Mouse (Mus musculus): Measurements from ENCODE around the gene Gm20605. TPM values are rescaled to one million over a fixed set of nuclear protein-coding genes. Genes with fewer than 3 reads are reported as not detected.

Gene Gm20605
- polyA plus RNA-seq, 1 experiment from 2014 or later = 11.6 TPM

GRCm38 (mm10) chr5:137685653-137686052 is 56.7 kb downstream of the Gm20605 start:
- no peaks in the 10 kb centered on the region for H3K9me3 ChIP-seq (ENCODE audit: low read length)
- no peak overlapping the region for H3K4me2 ChIP-seq (replicated peaks; ENCODE audit: low read depth, low read length)
- no peak for ATAC-seq

GRCm38 (mm10) chr5:137686127-137686790 is 57.3 kb downstream of the Gm20605 start:
- no peaks in the 10 kb centered on the region for H3K27me3 ChIP-seq (replicated peaks; ENCODE audit: insufficient read depth, low read length)
- no peak overlapping the region for H3K27ac ChIP-seq (ENCODE audit: low read length)
- 74% methylated on average over 6 of the region's 6 CpGs for WGBS

More at GRCm38 (mm10) chr5:137685653-137686052, 56.7 kb downstream of the Gm20605 start:
- no peak for DNase-seq (ENCODE audit: low spot score)
- Histone ChIP-seq H3K36me3 (ENCODE audit: insufficient read depth, low read length) (no peaks in the 10 kb centered on the region), H3K27me3 (replicated peaks; ENCODE audit: insufficient read depth, low read length) (no peaks in the 10 kb centered on the region), H3K4me3 (ENCODE audit: low read depth, low read length) (no peak overlapping the region), H3K27ac (ENCODE audit: low read length) (no peak overlapping the region), H3K9ac (replicated peaks; ENCODE audit: low read depth) (no peak overlapping the region), H3K4me1 (ENCODE audit: insufficient read depth, low read depth, low read length) (no peaks in the 10 kb centered on the region)
- 91% methylated on average over 3 of the region's 3 CpGs for WGBS
- no peak for TF ChIP-seq CTCF (IDR thresholded peaks at IDR 0.05)
- TF ChIP-seq EP300 (IDR thresholded peaks at IDR 0.05) = no peak

GRCm38 (mm10) chr5:137689974-137690373 is 61.0 kb downstream of the Gm20605 start:
- H3K27ac ChIP-seq (ENCODE audit: low read length) = no peak overlapping the region
- no peaks in the 10 kb centered on the region for H3K27me3 ChIP-seq (replicated peaks; ENCODE audit: insufficient read depth, low read length)
- no peak overlapping the region for H3K9ac ChIP-seq (replicated peaks; ENCODE audit: low read depth)
- no peak for TF ChIP-seq CTCF (IDR thresholded peaks at IDR 0.05)
- TF ChIP-seq EP300 (IDR thresholded peaks at IDR 0.05) = no peak
- H3K4me3 ChIP-seq (ENCODE audit: low read depth, low read length) = no peak overlapping the region
- H3K4me2 ChIP-seq (replicated peaks; ENCODE audit: low read depth, low read length) = no peak overlapping the region
- no peaks in the 10 kb centered on the region for H3K4me1 ChIP-seq (ENCODE audit: insufficient read depth, low read depth, low read length)
- H3K36me3 ChIP-seq (ENCODE audit: insufficient read depth, low read length) = no peaks in the 10 kb centered on the region
- H3K9me3 ChIP-seq (ENCODE audit: low read length) = no peaks in the 10 kb centered on the region
- 80% methylated on average over 3 of the region's 3 CpGs for WGBS
- ATAC-seq (no peak), DNase-seq (ENCODE audit: low spot score) (no peak)

More at GRCm38 (mm10) chr5:137686127-137686790, 57.3 kb downstream of the Gm20605 start:
- Histone ChIP-seq H3K9ac (replicated peaks; ENCODE audit: low read depth) (no peak overlapping the region), H3K36me3 (ENCODE audit: insufficient read depth, low read length) (no peaks in the 10 kb centered on the region), H3K4me1 (ENCODE audit: insufficient read depth, low read depth, low read length) (no peaks in the 10 kb centered on the region), H3K9me3 (ENCODE audit: low read length) (no peaks in the 10 kb centered on the region), H3K4me3 (ENCODE audit: low read depth, low read length) (no peak overlapping the region), H3K4me2 (replicated peaks; ENCODE audit: low read depth, low read length) (no peak overlapping the region)
- no peak for ATAC-seq
- no peak for TF ChIP-seq CTCF (IDR thresholded peaks at IDR 0.05)
- TF ChIP-seq EP300 (IDR thresholded peaks at IDR 0.05) = no peak
- DNase-seq (ENCODE audit: low spot score) = no peak

GRCm38 (mm10) chr5:137690531-137690930 is 61.6 kb downstream of the Gm20605 start:
- DNase-seq (ENCODE audit: low spot score) (no peak), ATAC-seq (no peak)
- Histone ChIP-seq H3K27me3 (replicated peaks; ENCODE audit: insufficient read depth, low read length) (no peaks in the 10 kb centered on the region), H3K36me3 (ENCODE audit: insufficient read depth, low read length) (no peaks in the 10 kb centered on the region), H3K9ac (replicated peaks; ENCODE audit: low read depth) (no peak overlapping the region), H3K4me1 (ENCODE audit: insufficient read depth, low read depth, low read length) (no peaks in the 10 kb centered on the region), H3K4me2 (replicated peaks; ENCODE audit: low read depth, low read length) (no peak overlapping the region), H3K9me3 (ENCODE audit: low read length) (no peaks in the 10 kb centered on the region), H3K4me3 (ENCODE audit: low read depth, low read length) (no peak overlapping the region), H3K27ac (ENCODE audit: low read length) (no peak overlapping the region)
- WGBS = 53% methylated on average over 9 of the region's 9 CpGs
- TF ChIP-seq EP300 (IDR thresholded peaks at IDR 0.05) (no peak), CTCF (IDR thresholded peaks at IDR 0.05) (no peak)

GRCm38 (mm10) chr5:137691881-137692280 is 62.9 kb downstream of the Gm20605 start:
- H3K27ac ChIP-seq (ENCODE audit: low read length) = no peak overlapping the region
- 49% methylated on average over 1 of the region's 1 CpGs for WGBS

More at GRCm38 (mm10) chr5:137691881-137692280, 62.9 kb downstream of the Gm20605 start:
- H3K4me2 ChIP-seq (replicated peaks; ENCODE audit: low read depth, low read length) = no peak overlapping the region
- H3K36me3 ChIP-seq (ENCODE audit: insufficient read depth, low read length) = no peaks in the 10 kb centered on the region
- H3K9ac ChIP-seq (replicated peaks; ENCODE audit: low read depth) = no peak overlapping the region
- no peak overlapping the region for H3K4me3 ChIP-seq (ENCODE audit: low read depth, low read length)
- H3K27me3 ChIP-seq (replicated peaks; ENCODE audit: insufficient read depth, low read length) = no peaks in the 10 kb centered on the region
- no peak for ATAC-seq
- no peaks in the 10 kb centered on the region for H3K9me3 ChIP-seq (ENCODE audit: low read length)
- no peaks in the 10 kb centered on the region for H3K4me1 ChIP-seq (ENCODE audit: insufficient read depth, low read depth, low read length)
- no peak for DNase-seq (ENCODE audit: low spot score)
- TF ChIP-seq CTCF (IDR thresholded peaks at IDR 0.05) (no peak), EP300 (IDR thresholded peaks at IDR 0.05) (no peak)

Other genes with a start within 250 kb of the Gm20605 start
- 0.11 TPM in 2 replicates for gene Zan, start 152.1 kb upstream of the Gm20605 start, polyA plus RNA-seq (2015; fragmentation: Nextera tagmentation; extraction: Ambion mirVana)
- gene Pop7, start 126.7 kb upstream of the Gm20605 start, polyA plus RNA-seq (2015; fragmentation: Nextera tagmentation; extraction: Ambion mirVana) = 37.8 and 38.7 TPM in 2 replicates
- gene Gigyf1, start 110.6 kb upstream of the Gm20605 start, polyA plus RNA-seq (2015; fragmentation: Nextera tagmentation; extraction: Ambion mirVana) = 10.6 and 12.4 TPM in 2 replicates
- gene Epo, start 95.9 kb upstream of the Gm20605 start, polyA plus RNA-seq (2015; fragmentation: Nextera tagmentation; extraction: Ambion mirVana) = not detected in 2 replicates
- gene Gnb2, start 95.7 kb upstream of the Gm20605 start, polyA plus RNA-seq (2015; fragmentation: Nextera tagmentation; extraction: Ambion mirVana) = 507 and 513 TPM in 2 replicates
- 0.15 TPM in 1 of 2 replicates, not detected in the other for gene Actl6b, start 75.7 kb upstream of the Gm20605 start, polyA plus RNA-seq (2015; fragmentation: Nextera tagmentation; extraction: Ambion mirVana)
- 0.33 and 0.87 TPM in 2 replicates for gene Tfr2, start 59.3 kb upstream of the Gm20605 start, polyA plus RNA-seq (2015; fragmentation: Nextera tagmentation; extraction: Ambion mirVana)
- 32.1 and 33.7 TPM in 2 replicates for gene Mospd3, start 28.1 kb upstream of the Gm20605 start, polyA plus RNA-seq (2015; fragmentation: Nextera tagmentation; extraction: Ambion mirVana)
- 86.6 and 101 TPM in 2 replicates for gene Pcolce, start 15.4 kb upstream of the Gm20605 start, polyA plus RNA-seq (2015; fragmentation: Nextera tagmentation; extraction: Ambion mirVana)
- 0.19 and 0.51 TPM in 2 replicates for gene Fbxo24, start 173 bp upstream of the Gm20605 start, polyA plus RNA-seq (2015; fragmentation: Nextera tagmentation; extraction: Ambion mirVana)
- 47.4 and 50.7 TPM in 2 replicates for gene Lrch4, start 54 bp upstream of the Gm20605 start, polyA plus RNA-seq (2015; fragmentation: Nextera tagmentation; extraction: Ambion mirVana)
- gene Sap25, start 12.2 kb downstream of the Gm20605 start, polyA plus RNA-seq (2015; fragmentation: Nextera tagmentation; extraction: Ambion mirVana) = 12.3 and 13.2 TPM in 2 replicates
- 0.80 and 0.96 TPM in 2 replicates for gene Irs3, start 16.5 kb downstream of the Gm20605 start, polyA plus RNA-seq (2015; fragmentation: Nextera tagmentation; extraction: Ambion mirVana)
- 14.2 and 14.9 TPM in 2 replicates for gene Agfg2, start 55.6 kb downstream of the Gm20605 start, polyA plus RNA-seq (2015; fragmentation: Nextera tagmentation; extraction: Ambion mirVana)
- 0.51 and 0.65 TPM in 2 replicates for gene Nyap1, start 112.4 kb downstream of the Gm20605 start, polyA plus RNA-seq (2015; fragmentation: Nextera tagmentation; extraction: Ambion mirVana)
- gene Tsc22d4, start 116.6 kb downstream of the Gm20605 start, polyA plus RNA-seq (2015; fragmentation: Nextera tagmentation; extraction: Ambion mirVana) = 119 and 129 TPM in 2 replicates
- gene Ppp1r35, start 149.7 kb downstream of the Gm20605 start, polyA plus RNA-seq (2015; fragmentation: Nextera tagmentation; extraction: Ambion mirVana) = 28.8 and 29.8 TPM in 2 replicates
- gene Mepce, start 158.5 kb downstream of the Gm20605 start, polyA plus RNA-seq (2015; fragmentation: Nextera tagmentation; extraction: Ambion mirVana) = 12.2 and 13.7 TPM in 2 replicates
- gene Zcwpw1, start 158.6 kb downstream of the Gm20605 start, polyA plus RNA-seq (2015; fragmentation: Nextera tagmentation; extraction: Ambion mirVana) = 2.4 and 4.3 TPM in 2 replicates
- gene Pilra, start 207.1 kb downstream of the Gm20605 start, polyA plus RNA-seq (2015; fragmentation: Nextera tagmentation; extraction: Ambion mirVana) = 12.5 and 12.6 TPM in 2 replicates
- 3.6 and 4.7 TPM in 2 replicates for gene Pilrb1, start 228.9 kb downstream of the Gm20605 start, polyA plus RNA-seq (2015; fragmentation: Nextera tagmentation; extraction: Ambion mirVana)
- 6.1 and 6.2 TPM in 2 replicates for gene Pilrb2, start 242.6 kb downstream of the Gm20605 start, polyA plus RNA-seq (2015; fragmentation: Nextera tagmentation; extraction: Ambion mirVana)